Mouse (Mus musculus) kidney, postnatal 4 days (tissue): ENCODE measurements around the gene Cdc6.

Experiments
- DNase-seq, 2 experiments: peaks; one replicate each; pipeline ENCODE4 v3.0.0; 2021; ENCODE audit warnings: mixed read lengths in 2 of 2

Cdc6 gene

GRCm38 (mm10) chr11:98907437-98908173 is at the start of gene Cdc6:
Cdc6 (plus strand) TSS chr11:98907801.
- peak; percentile 96 to 98 for DNase-seq

- peak; percentile 94 to 95 for DNase-seq
Measured at GRCm38 (mm10) chr11:98858759-98859731, 48.6 kb upstream of the Cdc6 start.

- DNase-seq, result peak; percentile 97 to 98
Measured at GRCm38 (mm10) chr11:98863028-98863750, 44.4 kb upstream of the Cdc6 start, which contains the start of gene Wipf2. Wipf2 (plus strand) TSS chr11:98863638.

GRCm38 (mm10) chr11:98863751-98864429 is 43.7 kb upstream of the Cdc6 start:
- peak; percentile 79 to 84 for DNase-seq

GRCm38 (mm10) chr11:98867293-98867692 is 40.3 kb upstream of the Cdc6 start:
- DNase-seq, result no peak

GRCm38 (mm10) chr11:98869906-98870305 is 37.7 kb upstream of the Cdc6 start:
- DNase-seq, result no peak

- no peak for DNase-seq
Measured at GRCm38 (mm10) chr11:98870791-98871190, 36.8 kb upstream of the Cdc6 start.

GRCm38 (mm10) chr11:98871416-98871815 is 36.2 kb upstream of the Cdc6 start:
- DNase-seq, result no peak

GRCm38 (mm10) chr11:98872040-98872439 is 35.6 kb upstream of the Cdc6 start:
- no peak for DNase-seq

- no peak for DNase-seq
Measured at GRCm38 (mm10) chr11:98873900-98874299, 33.7 kb upstream of the Cdc6 start.

- DNase-seq, result peak; percentile 27 to 58
Measured at GRCm38 (mm10) chr11:98877001-98877400, 30.6 kb upstream of the Cdc6 start.

- DNase-seq, result no peak
Measured at GRCm38 (mm10) chr11:98887703-98888102, 19.9 kb upstream of the Cdc6 start.

- no peak for DNase-seq
Measured at GRCm38 (mm10) chr11:98889077-98889476, 18.5 kb upstream of the Cdc6 start.

- DNase-seq, result no peak
Measured at GRCm38 (mm10) chr11:98889977-98890376, 17.6 kb upstream of the Cdc6 start.

- DNase-seq, result no peak
Measured at GRCm38 (mm10) chr11:98892426-98892825, 15.2 kb upstream of the Cdc6 start.

- DNase-seq, result no peak
Measured at GRCm38 (mm10) chr11:98900529-98901125, 7.0 kb upstream of the Cdc6 start.

- peak; percentile 25 to 58 for DNase-seq
Measured at GRCm38 (mm10) chr11:98902621-98903245, 4.9 kb upstream of the Cdc6 start.

- no peak for DNase-seq
Measured at GRCm38 (mm10) chr11:98904577-98904976, 3.0 kb upstream of the Cdc6 start.

- peak in 1 of 2 experiments; percentile 31 for DNase-seq
Measured at GRCm38 (mm10) chr11:98905033-98905432, 2.6 kb upstream of the Cdc6 start.

- DNase-seq, result no peak
Measured at GRCm38 (mm10) chr11:98905583-98905982, 2.0 kb upstream of the Cdc6 start.

GRCm38 (mm10) chr11:98907063-98907436 is 551 bp upstream of the Cdc6 start:
- DNase-seq, result no peak
